ENCODE assay signal across 21 mouse cellular contexts in genomic region chr1:137806252-137806651, GRCm38 (mm10).
A peak's percentile ranks its signal among the peaks of the same experiment; 100 is the strongest.
DNase-seq lines count a peak whose midpoint lies in the region; ATAC-seq and TF ChIP-seq lines count a peak whose summit lies in the region.
"Had no signal": no experiment of that assay in that cellular context is flagged by ENCODE, and none has a peak within 500 bp of the region (broad histone marks: within the 10 kb centered on the region; RNA-seq: fewer than 3 reads in every experiment).

No protein-coding gene starts in this region.

- H3K4me2 ChIP-seq in heart, postnatal 0 days (ENCODE audit: low read depth, low read length) = peak overlapping the region; percentile 7; the same call in 1 of the 2 replicates
- H3K4me2 ChIP-seq: forebrain, embryonic 15.5 days; hindbrain, embryonic 15.5 days; limb, embryonic 15.5 days; midbrain, embryonic 15.5 days had no signal

- H3K36me3 ChIP-seq in heart, postnatal 0 days (replicated peaks; ENCODE audit: control insufficient read depth, insufficient read depth, low read length) = no peaks in the 10 kb centered on the region
- H3K36me3 ChIP-seq in thymus, adult 2 months (ENCODE audit: control insufficient read depth, insufficient read depth, low read length) = no peaks in the 10 kb centered on the region
- H3K36me3 ChIP-seq: forebrain, embryonic 15.5 days; hindbrain, embryonic 15.5 days; limb, embryonic 15.5 days; midbrain, embryonic 15.5 days had no signal

- no peak for ATAC-seq in heart, postnatal 0 days (ENCODE audit: insufficient read depth, low read depth)
- ATAC-seq in hematopoietic stem cell, adult 5-6 weeks (replicated peaks in 1 of 2; ENCODE audit: insufficient read depth in 1 of 2, low FRiP score in 2 of 2, low TSS enrichment in 1 of 2, low read depth in 1 of 2, poor library complexity in 2 of 2, severe bottlenecking in 2 of 2) = peak; percentile 10 to 46; a peak in 3 of 4 replicates
- ATAC-seq: forebrain, embryonic 15.5 days; intestine, postnatal 0 days; midbrain, embryonic 15.5 days had no signal

- no peaks in the 10 kb centered on the region for H3K9me3 ChIP-seq in heart, postnatal 0 days (replicated peaks; ENCODE audit: control insufficient read depth, low read length)
- H3K9me3 ChIP-seq: forebrain, embryonic 15.5 days; hindbrain, embryonic 15.5 days; limb, embryonic 15.5 days; midbrain, embryonic 15.5 days had no signal

- no peak for TF ChIP-seq EP300 in heart, postnatal 0 days (IDR thresholded peaks at IDR 0.05; ENCODE audit: low read depth)

- no peak for TF ChIP-seq POLR2A in thymus, adult 2 months (IDR thresholded peaks at IDR 0.05; ENCODE audit: control insufficient read depth, extremely low read depth, insufficient read depth, low read length, poor library complexity)

- no peak for DNase-seq in heart, postnatal 0 days (ENCODE audit: low spot score)
- no peak for DNase-seq in heart, postnatal 4 days
- peak; percentile 25 for DNase-seq in CD4-positive, CD25-positive, alpha-beta regulatory T cell, adult 2 months (ENCODE audit: low read depth, low spot score)
- no peak for DNase-seq in thymus, adult 2 months
- DNase-seq in MN1 (ENCODE audit: low spot score) = no peak
- DNase-seq in urinary bladder, adult 18-20 months (ENCODE audit: low spot score in 2 of 2) = no peak
- DNase-seq in spleen, postnatal 4 days (ENCODE audit: low spot score in 2 of 2) = no peak
- DNase-seq: adrenal gland, adult 2 months; cerebellum, adult 11 months; cerebellum, postnatal 10 days; embryo, embryonic 11 days; gastrocnemius, postnatal 25 days; heart, postnatal 14 days; layer of hippocampus, postnatal 36 days; retina, postnatal 1 day had no signal

- 69% methylated on average over 8 of the region's 8 CpGs for WGBS in heart, postnatal 0 days
- 5% methylated on average over 8 of the region's 8 CpGs for WGBS in thymus, adult 2 months

- H3K9ac ChIP-seq in heart, postnatal 0 days (replicated peaks; ENCODE audit: low read depth, low read length) = no peak overlapping the region
- H3K9ac ChIP-seq: forebrain, embryonic 15.5 days; hindbrain, embryonic 15.5 days; limb, embryonic 15.5 days; midbrain, embryonic 15.5 days had no signal

- TF ChIP-seq CTCF in heart, postnatal 0 days (IDR thresholded peaks at IDR 0.05; ENCODE audit: low read depth) = no peak
- TF ChIP-seq CTCF in thymus, adult 2 months (IDR thresholded peaks at IDR 0.05; ENCODE audit: borderline replicate concordance, control insufficient read depth, extremely low read depth, insufficient read depth, low read length, poor library complexity) = no peak

- no peak overlapping the region for H3K4me3 ChIP-seq in heart, postnatal 0 days (ENCODE audit: low read depth, low read length)
- peak overlapping the region; percentile 55 for H3K4me3 ChIP-seq in thymus, adult 2 months (ENCODE audit: control insufficient read depth, insufficient read depth, low read length)
- H3K4me3 ChIP-seq: forebrain, embryonic 15.5 days; hindbrain, embryonic 15.5 days; limb, embryonic 15.5 days; midbrain, embryonic 15.5 days had no signal

- H3K27me3 ChIP-seq in heart, postnatal 0 days (ENCODE audit: control insufficient read depth, insufficient read depth, low read length) = no peaks in the 10 kb centered on the region
- no peaks in the 10 kb centered on the region for H3K27me3 ChIP-seq in thymus, adult 2 months (ENCODE audit: control insufficient read depth, insufficient read depth, low read length)
- H3K27me3 ChIP-seq: forebrain, embryonic 15.5 days; hindbrain, embryonic 15.5 days; limb, embryonic 15.5 days; midbrain, embryonic 15.5 days had no signal

- no peaks in the 10 kb centered on the region; the same call in 1 of the 2 replicates for H3K4me1 ChIP-seq in heart, postnatal 0 days (ENCODE audit: control insufficient read depth, insufficient read depth)
- H3K4me1 ChIP-seq in thymus, adult 2 months (replicated peaks; ENCODE audit: control insufficient read depth, insufficient read depth, low read length) = peaks cover 4% of the 10 kb centered on the region
- H3K4me1 ChIP-seq: forebrain, embryonic 15.5 days; hindbrain, embryonic 15.5 days; limb, embryonic 15.5 days; midbrain, embryonic 15.5 days had no signal

- H3K27ac ChIP-seq in heart, postnatal 0 days (ENCODE audit: low read depth) = peak overlapping the region; percentile 44; the same call in 1 of the 2 replicates
- H3K27ac ChIP-seq in thymus, adult 2 months (ENCODE audit: control insufficient read depth, insufficient read depth, low read length) = peak overlapping the region; percentile 100
- H3K27ac ChIP-seq: forebrain, embryonic 15.5 days; hindbrain, embryonic 15.5 days; limb, embryonic 15.5 days; midbrain, embryonic 15.5 days had no signal
